Mouse (Mus musculus) limb, embryonic 14.5 days (tissue): ENCODE results near the gene Atg16l1. TPM values are rescaled to one million over a fixed set of nuclear protein-coding genes. Genes with fewer than 3 reads are reported as not detected.

Experiments used
- ATAC-seq: fragments of 200-750 bp; cut with Nextera tagmentation; 2 replicates; pipeline ENCODE4 v1.8.0; 2017; ENCODE audit warnings: low read depth, moderate number of reproducible peaks, moderate TSS enrichment; ENCODE audit not compliant: low FRiP score
- DNase-seq: peaks from one replicate; pipeline ENCODE4 v3.0.0-alpha.2; 2015; ENCODE audit warnings: low spot score
- H3K27ac ChIP-seq: fragments of 300-500 bp; sonication (generic); replicated peaks from 2 replicates; pipeline ENCODE4 v1.5.1; 2014; ENCODE audit warnings: low read depth, mild to moderate bottlenecking, low read length, moderate library complexity, mixed read lengths
- H3K27me3 ChIP-seq: fragments of 300-500 bp; sonication (generic); 2 replicates; pipeline ENCODE4 v1.6.1; 2014; ENCODE audit warnings: low read length, mixed read lengths; ENCODE audit not compliant: control insufficient read depth, insufficient read depth
- H3K36me3 ChIP-seq: fragments of 300-500 bp; sonication (generic); 2 replicates; pipeline ENCODE4 v1.6.1; 2014; ENCODE audit warnings: mild to moderate bottlenecking, low read length, moderate library complexity, mixed read lengths; ENCODE audit not compliant: control insufficient read depth, insufficient read depth
- H3K4me1 ChIP-seq: fragments of 300-500 bp; sonication (generic); 2 replicates; pipeline ENCODE4 v1.6.1; 2014; ENCODE audit warnings: antibody characterized with exemption, low read length, mixed read lengths; ENCODE audit not compliant: control insufficient read depth, insufficient read depth
- H3K4me2 ChIP-seq: fragments of 300-500 bp; sonication (generic); replicated peaks from 2 replicates; pipeline ENCODE4 v1.6.1; 2014; ENCODE audit warnings: low read depth, mild to moderate bottlenecking, low read length, moderate library complexity; ENCODE audit not compliant: severe bottlenecking
- H3K4me3 ChIP-seq: fragments of 300-500 bp; sonication (generic); replicated peaks from 2 replicates; pipeline ENCODE4 v1.5.1; 2014; ENCODE audit warnings: low read length
- H3K9ac ChIP-seq: fragments of 300-500 bp; sonication (generic); 2 replicates; pipeline ENCODE4 v1.6.1; 2014; ENCODE audit warnings: mild to moderate bottlenecking, low read depth, low read length, moderate library complexity; ENCODE audit not compliant: severe bottlenecking
- H3K9me3 ChIP-seq: fragments of 300-500 bp; sonication (generic); 2 replicates; pipeline ENCODE4 v1.6.1; 2016; ENCODE audit warnings: low read length; ENCODE audit not compliant: control insufficient read depth
- POLR2A ChIP-seq: fragments of 200-500 bp; IDR thresholded peaks from 2 replicates; pipeline ENCODE4 v1.8.0; 2012; ENCODE audit warnings: inconsistent platforms, mild to moderate bottlenecking, moderate library complexity, borderline replicate concordance; ENCODE audit not compliant: insufficient read depth, insufficient read length; ENCODE audit errors: extremely low read depth
- WGBS: fragments of 180-500 bp; shearing (Covaris S2); extraction: QIAGEN DNeasy Blood & Tissue Kit; methylation state at CpG from one replicate; pipeline ENCODE4 v1.1.7; 2014; 5-methylcytosine and 5-hydroxymethylcytosine counted together
- polyA plus RNA-seq, 2 experiments: library from polyadenylated mRNA; depleted of rRNA in 1 of 2; stranded (reverse) in 1 of 2; unstranded in 1 of 2; fragments of >200 nt; fragmentation: Nextera tagmentation in 1 of 2; extraction: Ambion mirVana in 1 of 2; gene quantifications; 2 replicates each; pipeline versions ENCODE4 v1.2.1 to v1.2.3; 2012 to 2014

Atg16l1 gene
- polyA plus RNA-seq, 2 experiments: 32.1 to 41.6 TPM

- Histone ChIP-seq H3K4me1 (no peaks in the 10 kb centered on the region), H3K9ac (no peak overlapping the region), H3K4me2 (no peak overlapping the region), H3K4me3 (no peak overlapping the region), H3K9me3 (no peaks in the 10 kb centered on the region), H3K27ac (no peak overlapping the region), H3K27me3 (no peaks in the 10 kb centered on the region), H3K36me3 (peaks cover 78% of the 10 kb centered on the region)
- 89% methylated on average over 8 of the region's 8 CpGs for WGBS
- DNase-seq (no peak), ATAC-seq (no peak)
- TF ChIP-seq POLR2A: no peak
Observed at GRCm38 (mm10) chr1:87789665-87790064, 34.0 kb downstream of the Atg16l1 start.

GRCm38 (mm10) chr1:87792438-87793137 is 36.9 kb downstream of the Atg16l1 start:
- Histone ChIP-seq H3K27ac (no peak overlapping the region), H3K4me2 (no peak overlapping the region), H3K27me3 (no peaks in the 10 kb centered on the region), H3K9me3 (no peaks in the 10 kb centered on the region), H3K4me3 (no peak overlapping the region), H3K4me1 (no peaks in the 10 kb centered on the region), H3K36me3 (peaks cover 58% of the 10 kb centered on the region), H3K9ac (no peak overlapping the region)
- ATAC-seq: no peak
- DNase-seq: no peak
- 85% methylated on average over 4 of the region's 4 CpGs for WGBS
- TF ChIP-seq POLR2A: no peak

DNA sequence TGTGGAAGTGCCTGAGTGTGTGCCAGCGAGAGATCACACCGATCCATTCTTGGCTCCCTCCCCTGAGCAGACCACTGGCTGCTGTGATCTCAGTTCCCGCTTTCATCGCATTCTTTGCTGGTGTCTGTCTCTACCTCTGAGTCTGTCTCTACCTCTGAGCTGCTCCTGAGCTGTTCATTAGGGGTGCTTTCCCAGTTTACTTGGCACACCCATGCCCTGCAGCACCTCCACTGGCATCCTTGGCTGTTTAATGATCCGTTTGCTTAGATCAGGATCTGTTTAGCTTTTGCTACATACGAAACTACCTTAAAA is 37.4 kb downstream of the Atg16l1 start:
- 94% methylated on average over 6 of the region's 6 CpGs for WGBS
- no peaks in the 10 kb centered on the region for H3K4me1 ChIP-seq
- no peak overlapping the region for H3K4me3 ChIP-seq
- no peak overlapping the region for H3K9ac ChIP-seq
- no peaks in the 10 kb centered on the region for H3K9me3 ChIP-seq
- no peak for ATAC-seq
- TF ChIP-seq POLR2A: no peak
- H3K36me3 ChIP-seq: peaks cover 55% of the 10 kb centered on the region
- no peak overlapping the region for H3K27ac ChIP-seq
- no peak for DNase-seq
- no peaks in the 10 kb centered on the region for H3K27me3 ChIP-seq
- no peak overlapping the region for H3K4me2 ChIP-seq

- H3K36me3 ChIP-seq: peaks cover 19% of the 10 kb centered on the region
- DNase-seq: no peak
- H3K4me3 ChIP-seq: no peak overlapping the region
- WGBS: 86% methylated on average over 1 of the region's 1 CpGs
- no peaks in the 10 kb centered on the region for H3K27me3 ChIP-seq
- H3K4me2 ChIP-seq: no peak overlapping the region
- H3K27ac ChIP-seq: no peak overlapping the region
- no peak overlapping the region for H3K9ac ChIP-seq
- TF ChIP-seq POLR2A: no peak
- no peak for ATAC-seq
- H3K4me1 ChIP-seq: no peaks in the 10 kb centered on the region
- no peaks in the 10 kb centered on the region for H3K9me3 ChIP-seq
Observed at GRCm38 (mm10) chr1:87797702-87798101, 42.0 kb downstream of the Atg16l1 start.

DNA sequence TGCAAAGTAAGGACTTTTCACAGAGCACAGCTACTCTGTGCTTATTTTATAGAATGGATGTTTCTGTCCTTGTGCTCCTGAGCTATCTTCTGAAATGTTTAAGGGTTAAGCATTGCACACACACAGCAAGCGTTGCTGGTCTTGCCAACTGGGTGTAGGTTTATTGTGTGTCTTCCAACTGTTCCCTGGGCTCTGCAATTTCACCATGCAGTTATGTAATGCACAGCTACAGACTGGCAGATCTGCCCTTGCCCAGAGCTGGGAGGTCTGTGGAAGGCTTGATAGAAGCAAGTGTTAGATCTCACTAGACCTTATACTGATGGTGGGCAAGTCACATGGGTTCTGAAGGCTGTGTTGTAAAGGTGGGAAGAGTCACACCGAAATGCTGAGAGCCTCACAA is 42.6 kb downstream of the Atg16l1 start:
- 88% methylated on average over 2 of the region's 2 CpGs for WGBS
- peaks cover 13% of the 10 kb centered on the region for H3K36me3 ChIP-seq
- H3K4me2 ChIP-seq: no peak overlapping the region
- no peak for TF ChIP-seq POLR2A
- H3K4me3 ChIP-seq: no peak overlapping the region
- no peak overlapping the region for H3K27ac ChIP-seq
- no peaks in the 10 kb centered on the region for H3K27me3 ChIP-seq
- no peak for DNase-seq
- H3K9me3 ChIP-seq: no peaks in the 10 kb centered on the region
- no peaks in the 10 kb centered on the region for H3K4me1 ChIP-seq
- H3K9ac ChIP-seq: no peak overlapping the region
- ATAC-seq: no peak

GRCm38 (mm10) chr1:87803576-87803975 is 47.9 kb downstream of the Atg16l1 start, which contains the start of gene Sag:
Gene Sag (plus strand): TSS chr1:87803680.
- Histone ChIP-seq H3K4me2 (no peak within 1 kb of the TSS), H3K36me3 (no peaks in the 10 kb centered on the region), H3K27me3 (no peaks in the 10 kb centered on the region), H3K9ac (no peak within 1 kb of the TSS), H3K4me3 (no peak within 1 kb of the TSS), H3K9me3 (no peaks in the 10 kb centered on the region), H3K4me1 (no peaks in the 10 kb centered on the region), H3K27ac (no peak within 1 kb of the TSS)
- TF ChIP-seq POLR2A: no peak
- ATAC-seq (no peak), DNase-seq (no peak)
- WGBS: 69% methylated on average over 6 of the region's 6 CpGs
